Mouse (Mus musculus) limb, embryonic 13.5 days (tissue): Measurements from ENCODE around the gene Car2. TPM values are rescaled to one million over a fixed set of nuclear protein-coding genes. Genes with fewer than 3 reads are reported as not detected.

Source experiments
- ATAC-seq: fragments of 200-750 bp; cut with Nextera tagmentation; 2 replicates; pipeline ENCODE4 v1.8.0; 2017; ENCODE audit warnings: low read depth, moderate number of reproducible peaks, moderate TSS enrichment; ENCODE audit not compliant: low FRiP score
- H3K27ac ChIP-seq: fragments of 300-500 bp; sonication (generic); 2 replicates; pipeline ENCODE4 v1.5.1; 2015; ENCODE audit warnings: inconsistent platforms, mild to moderate bottlenecking, moderate library complexity
- H3K27me3 ChIP-seq: fragments of 300-500 bp; sonication (generic); 2 replicates; pipeline ENCODE4 v1.6.1; 2015; ENCODE audit warnings: mild to moderate bottlenecking, inconsistent platforms
- H3K36me3 ChIP-seq: fragments of 300-500 bp; sonication (generic); 2 replicates; pipeline ENCODE4 v1.6.1; 2015; ENCODE audit warnings: inconsistent platforms, mild to moderate bottlenecking, moderate library complexity
- H3K4me1 ChIP-seq: fragments of 300-500 bp; sonication (generic); 2 replicates; pipeline ENCODE4 v1.6.1; 2015; ENCODE audit warnings: inconsistent platforms
- H3K4me2 ChIP-seq: fragments of 300-500 bp; sonication (generic); replicated peaks from 2 replicates; pipeline ENCODE4 v1.6.1; 2015; ENCODE audit warnings: inconsistent platforms, mild to moderate bottlenecking, moderate library complexity
- H3K4me3 ChIP-seq: fragments of 300-500 bp; sonication (generic); 2 replicates; pipeline ENCODE4 v1.5.1; 2015; ENCODE audit warnings: moderate library complexity, mild to moderate bottlenecking, inconsistent platforms
- H3K9ac ChIP-seq: fragments of 300-500 bp; sonication (generic); 2 replicates; pipeline ENCODE4 v1.6.1; 2015; ENCODE audit warnings: mild to moderate bottlenecking, inconsistent platforms
- H3K9me3 ChIP-seq: fragments of 300-500 bp; sonication (generic); 2 replicates; pipeline ENCODE4 v1.6.1; 2016; ENCODE audit warnings: inconsistent platforms
- WGBS: fragments of 180-500 bp; shearing (Covaris S2); methylation state at CpG from one replicate; pipeline ENCODE4 v1.1.7; 2015; 5-methylcytosine and 5-hydroxymethylcytosine counted together
- polyA plus RNA-seq: library from polyadenylated mRNA; unstranded; fragments of >200 nt; fragmentation: Nextera tagmentation; extraction: Ambion mirVana; gene quantifications from 2 replicates; pipeline ENCODE4 v1.2.1, GENCODE M21; 2015

Gene Car2
- polyA plus RNA-seq, 1 experiment from 2014 or later = 22.3 TPM

GRCm38 (mm10) chr3:14903380-14903779, 17.3 kb downstream of the Car2 start:
- Histone ChIP-seq H3K36me3 (no peaks in the 10 kb centered on the region), H3K27me3 (no peaks in the 10 kb centered on the region), H3K4me2 (no peak overlapping the region), H3K27ac (no peak overlapping the region), H3K4me1 (no peaks in the 10 kb centered on the region), H3K9ac (no peak overlapping the region), H3K9me3 (no peaks in the 10 kb centered on the region), H3K4me3 (no peak overlapping the region)
- WGBS = 95% methylated on average over 3 of the region's 3 CpGs
- ATAC-seq = no peak

- no peak overlapping the region for H3K4me3 ChIP-seq
- no peak overlapping the region for H3K4me2 ChIP-seq
- no peaks in the 10 kb centered on the region for H3K9me3 ChIP-seq
- no peaks in the 10 kb centered on the region for H3K36me3 ChIP-seq
- H3K9ac ChIP-seq = no peak overlapping the region
- ATAC-seq = no peak
- no peak overlapping the region for H3K27ac ChIP-seq
- no peaks in the 10 kb centered on the region for H3K27me3 ChIP-seq
- H3K4me1 ChIP-seq = no peaks in the 10 kb centered on the region
- WGBS = 86% methylated on average over 3 of the region's 3 CpGs
Observed at GRCm38 (mm10) chr3:14904165-14904564, 18.1 kb downstream of the Car2 start.

- Histone ChIP-seq H3K4me2 (no peak overlapping the region), H3K9ac (no peak overlapping the region), H3K9me3 (no peaks in the 10 kb centered on the region), H3K36me3 (no peaks in the 10 kb centered on the region), H3K4me1 (no peaks in the 10 kb centered on the region), H3K4me3 (no peak overlapping the region), H3K27ac (no peak overlapping the region), H3K27me3 (no peaks in the 10 kb centered on the region)
- no peak for ATAC-seq
- WGBS = 19% methylated on average over 1 of the region's 1 CpGs
Observed at GRCm38 (mm10) chr3:14907271-14907670, 21.2 kb downstream of the Car2 start.

- Histone ChIP-seq H3K27ac (no peak overlapping the region), H3K9me3 (no peaks in the 10 kb centered on the region), H3K36me3 (no peaks in the 10 kb centered on the region), H3K27me3 (no peaks in the 10 kb centered on the region), H3K4me1 (no peaks in the 10 kb centered on the region), H3K9ac (no peak overlapping the region), H3K4me2 (no peak overlapping the region), H3K4me3 (no peak overlapping the region)
- ATAC-seq = no peak
- WGBS = 85% methylated on average over 4 of the region's 4 CpGs
Observed at GRCm38 (mm10) chr3:14911992-14912582, 26.0 kb downstream of the Car2 start.

GRCm38 (mm10) chr3:14913774-14914173, 27.7 kb downstream of the Car2 start:
- no peak for ATAC-seq
- no peaks in the 10 kb centered on the region for H3K36me3 ChIP-seq
- no peak overlapping the region for H3K4me2 ChIP-seq
- no peak overlapping the region for H3K27ac ChIP-seq
- H3K4me1 ChIP-seq = no peaks in the 10 kb centered on the region
- WGBS = 88% methylated on average over 4 of the region's 4 CpGs
- no peaks in the 10 kb centered on the region for H3K9me3 ChIP-seq
- no peaks in the 10 kb centered on the region for H3K27me3 ChIP-seq
- H3K9ac ChIP-seq = no peak overlapping the region
- H3K4me3 ChIP-seq = no peak overlapping the region

- Histone ChIP-seq H3K4me3 (no peak overlapping the region), H3K4me2 (no peak overlapping the region), H3K27me3 (no peaks in the 10 kb centered on the region), H3K27ac (no peak overlapping the region), H3K9ac (no peak overlapping the region), H3K4me1 (no peaks in the 10 kb centered on the region), H3K9me3 (no peaks in the 10 kb centered on the region), H3K36me3 (no peaks in the 10 kb centered on the region)
- 92% methylated on average over 2 of the region's 2 CpGs for WGBS
- no peak for ATAC-seq
Observed at GRCm38 (mm10) chr3:14915355-14915754, 29.3 kb downstream of the Car2 start.

- Histone ChIP-seq H3K4me2 (no peak overlapping the region), H3K27ac (no peak overlapping the region), H3K36me3 (no peaks in the 10 kb centered on the region), H3K4me3 (no peak overlapping the region), H3K4me1 (no peaks in the 10 kb centered on the region), H3K27me3 (no peaks in the 10 kb centered on the region), H3K9ac (no peak overlapping the region), H3K9me3 (no peaks in the 10 kb centered on the region)
- no peak for ATAC-seq
- 77% methylated on average over 2 of the region's 2 CpGs for WGBS
Observed at GRCm38 (mm10) chr3:14917261-14917660, 31.2 kb downstream of the Car2 start.

- Histone ChIP-seq H3K9me3 (no peaks in the 10 kb centered on the region), H3K36me3 (no peaks in the 10 kb centered on the region), H3K4me2 (no peak overlapping the region), H3K27me3 (no peaks in the 10 kb centered on the region), H3K9ac (no peak overlapping the region), H3K4me1 (no peaks in the 10 kb centered on the region), H3K27ac (no peak overlapping the region), H3K4me3 (no peak overlapping the region)
- ATAC-seq = no peak
- WGBS = 68% methylated on average over 3 of the region's 3 CpGs
Observed at GRCm38 (mm10) chr3:14944706-14945105, 58.6 kb downstream of the Car2 start.

- no peak overlapping the region for H3K4me2 ChIP-seq
- no peaks in the 10 kb centered on the region for H3K27me3 ChIP-seq
- no peak overlapping the region for H3K9ac ChIP-seq
- H3K9me3 ChIP-seq = no peaks in the 10 kb centered on the region
- 73% methylated on average over 2 of the region's 2 CpGs for WGBS
- no peak overlapping the region for H3K27ac ChIP-seq
- no peaks in the 10 kb centered on the region for H3K4me1 ChIP-seq
- no peak for ATAC-seq
- H3K36me3 ChIP-seq = no peaks in the 10 kb centered on the region
- H3K4me3 ChIP-seq = no peak overlapping the region
Observed at GRCm38 (mm10) chr3:14945627-14946026, 59.6 kb downstream of the Car2 start.

- WGBS = 82% methylated on average over 6 of the region's 6 CpGs
- no peak for ATAC-seq
- H3K9me3 ChIP-seq = no peaks in the 10 kb centered on the region
- no peak overlapping the region for H3K4me3 ChIP-seq
- no peak overlapping the region for H3K9ac ChIP-seq
- no peak overlapping the region for H3K4me2 ChIP-seq
- H3K27ac ChIP-seq = no peak overlapping the region
- no peaks in the 10 kb centered on the region for H3K27me3 ChIP-seq
- H3K36me3 ChIP-seq = no peaks in the 10 kb centered on the region
- no peaks in the 10 kb centered on the region for H3K4me1 ChIP-seq
Observed at GRCm38 (mm10) chr3:14948067-14948800, 62.2 kb downstream of the Car2 start.

GRCm38 (mm10) chr3:14950031-14950430, 64.0 kb downstream of the Car2 start:
- no peaks in the 10 kb centered on the region for H3K36me3 ChIP-seq
- no peak overlapping the region for H3K4me2 ChIP-seq
- no peaks in the 10 kb centered on the region for H3K27me3 ChIP-seq
- no peak for ATAC-seq
- no peaks in the 10 kb centered on the region for H3K4me1 ChIP-seq
- H3K9ac ChIP-seq = no peak overlapping the region
- no peaks in the 10 kb centered on the region for H3K9me3 ChIP-seq
- H3K4me3 ChIP-seq = no peak overlapping the region
- WGBS = 96% methylated on average over 2 of the region's 2 CpGs
- no peak overlapping the region for H3K27ac ChIP-seq
